Mouse (Mus musculus) T-helper 2 cell (primary cell): ENCODE data around the gene Gstm3.
"Not testable (repeated sequence)": the region's sequence is repeated elsewhere in the genome, so short reads cannot be mapped to it uniquely, and the experiment has no call there.

ENCODE experiments used
- in situ Hi-C: fragments of 300-600 bp; cut with MboI, MseI; formaldehyde crosslinking; loops from one replicate; pipeline ENCODE4 v1.15.1; 2025; ENCODE audit warnings: high pct_unique_total_duplicates

Gstm3 gene

DNA sequence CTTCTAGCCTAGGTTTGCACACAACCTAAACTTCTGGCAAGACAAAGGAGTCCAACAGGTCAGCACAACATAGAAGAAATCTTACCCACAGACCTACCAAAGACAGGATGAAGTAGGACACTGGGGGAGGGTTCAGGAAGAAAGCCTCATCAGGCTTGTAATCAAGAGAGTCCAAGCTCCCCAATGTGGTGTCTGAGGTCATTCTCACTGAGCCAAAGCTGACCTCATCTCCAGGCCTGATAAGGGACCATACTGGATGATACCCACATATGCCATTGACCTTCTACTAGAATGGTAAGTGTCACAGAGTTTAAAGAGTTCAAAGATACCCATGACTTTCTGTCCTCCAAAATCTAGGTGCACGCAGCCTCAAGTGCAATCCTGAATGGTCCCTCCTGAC lies 5.2 kb upstream of the Gstm3 start:
- in situ Hi-C loops, result no loop called here

DNA sequence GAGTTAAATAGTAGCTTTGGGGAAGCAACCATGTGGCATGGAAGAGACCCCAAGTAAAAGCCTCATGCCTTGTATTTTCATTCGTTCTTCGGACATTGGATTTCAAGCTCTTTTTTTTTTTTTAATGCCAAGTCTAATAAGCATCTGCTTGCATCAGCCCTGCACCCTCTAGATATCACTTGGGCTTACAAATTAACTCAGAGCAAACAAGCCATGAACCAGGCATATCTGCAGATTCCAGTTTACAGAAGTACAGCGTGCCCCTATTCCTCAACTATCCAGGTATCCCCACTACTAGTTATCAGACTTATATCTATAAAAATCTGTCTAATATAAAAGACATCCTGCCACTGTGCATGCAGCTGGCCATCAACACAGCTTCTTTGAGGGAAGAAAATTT lies 3.0 kb upstream of the Gstm3 start:
- in situ Hi-C loops, result no loop called here

DNA sequence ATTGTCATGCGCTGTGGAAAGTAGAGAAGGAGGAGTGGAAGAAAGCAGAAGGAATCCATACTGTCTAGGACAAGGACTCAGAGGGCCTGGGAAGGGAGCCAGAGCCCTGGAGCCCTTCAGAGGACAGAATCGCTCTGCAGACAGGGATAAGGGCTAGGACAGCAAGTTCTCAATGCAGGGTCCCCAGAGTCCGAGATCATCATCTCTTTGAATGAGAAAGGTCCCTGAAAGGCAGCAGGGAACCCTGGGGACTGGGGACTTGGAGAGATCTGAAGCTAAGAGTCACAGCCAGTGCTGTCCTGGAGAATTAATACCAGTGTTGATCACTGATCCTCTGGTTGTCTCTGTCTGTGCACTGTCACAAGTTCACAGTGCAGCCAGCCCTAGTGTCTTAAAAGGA lies 2.0 kb upstream of the Gstm3 start:
- in situ Hi-C loops, result not testable (repeated sequence)

DNA sequence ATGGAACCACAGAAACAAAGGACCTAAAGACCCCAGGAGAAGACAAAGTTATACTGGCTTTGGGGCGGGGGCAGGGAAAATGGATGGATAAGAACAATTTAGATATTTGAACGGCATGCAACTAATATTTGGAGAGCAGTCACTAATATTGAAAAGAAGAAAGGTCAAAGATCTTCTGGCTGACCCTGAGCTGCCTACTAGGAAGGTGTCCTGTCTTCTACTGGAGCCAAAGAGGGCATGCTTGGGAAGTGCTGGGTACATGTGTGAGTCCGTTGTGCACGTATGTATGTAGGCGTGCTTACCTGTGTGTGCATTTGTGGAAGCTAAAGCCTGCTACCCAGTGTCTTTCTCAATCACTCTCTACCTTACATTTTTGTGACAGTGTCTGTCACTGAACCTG lies 2.5 kb downstream of the Gstm3 start:
- in situ Hi-C loops, result no loop called here

DNA sequence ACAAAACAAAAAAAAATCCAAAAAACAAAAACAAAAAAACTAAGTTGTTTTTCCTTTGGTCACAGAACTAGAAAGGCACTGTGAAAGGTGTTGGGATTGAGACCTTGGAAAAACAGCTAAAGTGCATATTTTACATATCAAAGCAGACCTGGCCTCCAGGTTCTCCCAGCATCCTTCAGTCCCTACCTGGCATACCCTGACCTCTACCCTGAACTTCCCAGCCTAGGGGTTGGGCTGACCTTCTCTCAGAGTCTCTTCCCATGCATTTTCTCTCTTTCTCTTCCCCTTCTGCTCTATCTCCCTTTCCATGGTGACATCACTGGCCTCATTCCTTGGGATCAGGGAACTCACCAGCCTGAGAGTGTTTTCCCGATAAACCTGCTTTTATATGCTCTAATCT lies 3.5 kb downstream of the Gstm3 start:
- in situ Hi-C loops, result no loop called here

DNA sequence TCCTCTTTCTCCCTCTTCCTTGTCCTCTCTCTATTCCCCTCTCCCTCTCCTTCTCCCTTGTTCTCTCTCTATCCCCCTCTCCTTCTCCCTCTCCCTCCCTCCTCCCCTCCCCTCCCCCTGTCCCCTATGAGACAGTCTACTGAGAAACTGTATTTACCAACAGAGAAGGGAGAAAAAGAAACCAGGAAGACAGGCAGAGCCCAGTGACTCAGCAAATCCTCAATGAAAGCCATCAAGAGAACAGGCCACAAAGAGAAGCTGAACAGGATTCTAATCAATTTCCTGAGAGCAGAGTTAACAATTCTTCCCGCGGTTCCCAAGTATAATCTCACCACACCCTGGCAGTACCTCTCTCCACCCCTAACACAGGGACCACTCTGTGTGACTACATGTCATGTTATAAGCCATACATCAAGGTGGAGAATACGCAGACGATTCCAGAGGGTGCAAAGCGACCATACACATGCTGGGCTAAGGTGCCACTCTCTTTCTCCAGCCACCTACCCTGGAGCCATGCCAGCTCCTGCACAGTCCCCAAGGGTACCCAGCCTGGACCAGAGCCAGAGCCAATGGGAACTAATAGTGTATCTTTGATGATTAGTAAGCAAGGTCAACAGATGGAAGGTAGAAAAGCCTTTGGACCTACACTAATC lies 4.3 kb downstream of the Gstm3 start:
- in situ Hi-C loops, result no loop called here

DNA sequence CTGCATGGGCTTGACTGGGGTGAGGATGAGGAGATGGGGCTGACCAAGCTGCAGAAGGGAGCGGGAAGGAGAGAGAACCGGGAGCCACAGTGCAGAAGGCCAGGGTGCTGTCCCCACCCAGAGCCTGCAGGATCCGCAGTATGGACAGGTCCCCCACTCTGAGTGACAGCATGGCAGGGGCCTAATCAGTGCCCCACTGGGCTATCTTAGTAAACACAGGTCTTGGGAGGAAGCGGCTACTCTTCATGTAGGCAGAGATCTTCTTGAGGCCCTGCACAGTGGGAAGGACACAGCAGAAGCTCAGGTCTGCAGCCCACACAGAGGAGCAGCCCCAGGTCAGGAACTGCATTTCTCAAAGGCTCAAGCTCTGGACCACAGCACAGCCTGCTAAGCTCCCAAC lies 5.1 kb downstream of the Gstm3 start:
- in situ Hi-C loops, result no loop called here

DNA sequence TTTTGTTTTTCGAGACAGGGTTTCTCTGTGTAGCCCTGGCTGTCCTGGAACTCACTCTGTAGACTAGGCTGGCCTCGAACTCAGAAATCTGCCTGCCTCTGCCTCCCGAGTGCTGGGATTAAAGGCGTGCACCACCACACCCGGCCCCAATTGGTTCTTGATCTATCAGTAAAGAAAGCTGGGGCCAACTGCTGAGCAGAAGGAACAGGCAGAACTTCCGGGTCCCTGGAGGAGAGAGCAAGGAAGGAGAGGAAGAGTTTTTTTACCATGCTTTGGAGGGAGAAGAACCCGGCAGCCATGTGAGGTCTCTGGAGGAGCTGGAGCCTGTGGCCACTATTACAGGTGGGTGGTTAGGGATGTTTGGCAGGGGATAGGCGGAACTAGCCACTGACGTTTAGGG lies 13.8 kb downstream of the Gstm3 start:
- in situ Hi-C loops, result not testable (repeated sequence)

DNA sequence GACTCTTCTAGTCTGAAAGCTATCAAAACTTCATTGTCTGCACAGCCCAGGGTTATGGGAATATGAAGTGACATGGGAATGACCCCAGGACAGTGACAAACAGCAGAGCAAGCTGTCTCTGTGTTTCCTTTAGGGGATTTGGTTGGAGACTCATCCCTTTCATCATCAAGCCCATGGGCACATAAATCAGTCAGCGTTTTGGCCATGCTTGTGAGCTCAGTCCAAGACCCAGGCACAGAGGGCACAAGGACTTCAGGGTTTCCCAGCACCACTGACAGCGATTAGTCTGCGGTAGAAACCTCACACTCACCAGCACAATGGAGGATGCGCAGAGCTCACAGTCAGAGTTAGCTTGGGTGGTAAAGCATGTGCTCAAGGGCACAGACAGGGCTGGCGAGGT lies 15.2 kb downstream of the Gstm3 start:
- in situ Hi-C loops, result no loop called here

DNA sequence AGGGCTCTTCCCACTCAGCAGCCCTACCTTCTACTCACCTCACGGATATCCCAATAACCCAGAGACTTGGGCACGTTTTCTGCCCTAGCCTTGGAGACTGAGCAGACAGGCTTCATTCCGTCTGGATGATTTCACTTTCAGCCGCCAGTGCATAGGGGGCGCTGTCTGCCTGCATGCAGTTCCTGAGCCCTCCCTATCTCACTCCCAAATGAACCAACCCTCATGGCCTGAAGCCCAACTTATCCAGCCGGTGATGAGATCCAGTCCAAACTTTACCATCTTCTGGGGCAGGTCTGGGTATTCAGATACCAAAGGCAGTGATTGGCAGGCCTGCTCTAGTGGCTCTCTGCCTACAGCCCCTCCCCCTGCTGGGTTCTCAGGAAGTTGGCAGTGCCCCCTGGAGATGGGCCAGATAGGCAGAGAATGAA lies 15.7 kb downstream of the Gstm3 start:
- in situ Hi-C loops, result no loop called here

DNA sequence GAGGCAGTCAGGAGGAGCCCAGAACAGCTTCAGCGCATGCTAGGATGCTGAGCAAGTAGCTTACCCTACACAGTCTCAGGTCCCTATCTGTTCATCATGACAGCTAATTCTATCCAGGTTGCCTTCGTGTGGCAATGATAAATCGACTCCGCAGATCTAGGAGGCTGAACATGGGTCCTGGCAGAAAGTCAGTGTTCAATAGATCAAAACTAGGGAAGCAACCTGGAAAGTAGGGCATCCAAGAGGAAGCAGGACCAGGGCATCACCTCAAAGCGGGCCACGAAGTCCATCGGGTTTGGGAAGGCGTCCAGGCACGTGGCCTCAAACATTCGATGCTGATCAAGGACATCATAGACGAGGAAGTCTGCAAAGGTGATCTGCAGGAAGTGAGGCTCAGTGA lies 18.6 kb downstream of the Gstm3 start:
- in situ Hi-C loops, result no loop called here

DNA sequence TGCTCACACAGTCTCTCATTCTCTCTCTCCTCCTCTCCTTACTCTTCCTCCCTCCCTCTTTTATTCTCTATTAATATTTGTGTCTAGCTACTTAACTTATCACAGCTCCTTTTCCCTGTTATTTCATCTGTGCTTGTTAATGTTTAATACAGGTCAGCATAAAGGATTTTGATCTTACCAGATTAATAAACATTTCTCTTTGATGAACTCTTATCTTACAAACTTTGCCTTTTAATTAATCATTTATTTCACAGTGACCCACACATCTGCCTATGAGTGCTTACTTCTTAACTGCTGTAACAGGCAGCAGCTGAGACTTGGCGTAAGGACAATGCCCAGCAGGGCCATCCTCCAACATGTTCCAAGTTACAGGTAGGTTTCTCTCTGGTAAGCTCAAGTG lies 19.6 kb downstream of the Gstm3 start:
- in situ Hi-C loops, result not testable (repeated sequence)

DNA sequence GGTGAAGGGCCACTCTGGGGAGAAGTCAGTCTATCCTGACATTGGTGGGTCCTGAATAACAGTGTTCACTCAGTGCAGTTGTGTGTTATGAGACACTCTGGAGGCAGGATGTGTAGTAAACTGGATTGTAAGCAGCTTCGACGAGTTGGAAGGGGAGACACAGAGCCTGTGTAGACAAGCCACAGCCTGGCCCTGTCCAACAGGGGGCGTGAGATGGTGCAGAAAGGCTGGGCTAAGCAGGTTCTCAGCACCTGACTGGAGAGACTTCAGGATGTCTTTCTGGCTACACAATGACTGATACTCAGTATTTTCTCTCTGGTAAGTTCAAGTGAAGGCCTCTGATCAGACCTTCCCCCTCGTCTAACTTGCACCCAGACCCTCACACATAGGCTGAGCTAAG lies 23.4 kb downstream of the Gstm3 start:
- in situ Hi-C loops, result no loop called here

DNA sequence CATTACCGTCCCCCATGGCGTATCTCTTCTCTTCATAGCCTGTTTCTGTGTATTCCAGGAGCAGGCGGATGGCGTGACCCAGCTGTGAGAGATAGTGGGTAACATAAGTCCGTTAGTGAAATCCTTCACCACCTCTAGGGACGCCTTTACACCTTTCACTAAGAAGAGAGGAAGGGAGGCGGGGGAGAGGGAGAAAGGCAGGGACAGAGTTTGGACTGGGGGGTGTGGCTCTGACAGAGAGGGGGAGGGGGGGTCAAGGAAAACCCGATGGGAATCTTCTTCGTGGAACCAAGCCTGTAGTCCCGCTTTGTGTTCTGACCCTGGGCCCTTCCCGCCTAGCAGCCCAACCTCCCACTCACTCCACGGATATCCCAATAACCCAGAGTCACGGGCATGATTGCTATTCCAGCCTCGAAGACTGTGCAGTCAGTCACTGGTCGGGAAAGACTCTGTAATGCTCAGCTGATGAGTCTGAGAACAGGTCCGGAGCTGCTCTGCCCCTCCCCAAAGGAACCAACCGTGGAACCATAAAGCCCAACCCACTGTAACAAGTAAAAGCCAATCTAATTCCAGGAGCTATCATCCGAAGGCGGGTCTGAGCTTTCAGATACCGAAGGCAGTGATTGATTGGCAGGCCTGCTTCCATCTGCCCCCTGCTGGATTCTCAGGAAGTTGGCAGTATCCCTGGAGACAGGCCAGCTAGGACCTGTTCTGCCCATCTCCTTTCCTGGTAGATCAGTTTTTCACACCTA lies 25.7 kb downstream of the Gstm3 start, which contains the start of gene Gstm6:
TSS of gene Gstm6 (minus strand) at position 511 of the 752 bp plus-strand sequence.
- in situ Hi-C loops, result no loop called here

DNA sequence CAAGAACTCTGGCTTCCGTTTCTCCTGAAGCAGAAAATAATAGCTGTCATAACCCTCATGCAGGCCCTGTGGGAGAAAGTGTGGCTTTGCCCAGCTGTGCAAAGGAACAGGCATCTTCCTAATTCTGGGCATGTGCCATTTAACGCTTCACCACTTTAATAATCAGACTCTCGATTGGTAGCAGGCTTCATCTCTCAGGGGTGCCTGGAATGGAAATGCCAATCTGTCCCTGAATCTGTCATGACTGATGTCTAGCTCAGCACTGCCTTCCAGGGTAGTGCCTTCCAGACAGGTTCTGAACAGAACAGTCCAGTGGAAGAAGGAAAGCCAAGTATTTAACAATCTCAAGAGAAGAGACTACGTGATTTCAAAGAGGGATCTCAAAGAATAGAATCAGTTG lies 27.8 kb downstream of the Gstm3 start:
- in situ Hi-C loops, result no loop called here

DNA sequence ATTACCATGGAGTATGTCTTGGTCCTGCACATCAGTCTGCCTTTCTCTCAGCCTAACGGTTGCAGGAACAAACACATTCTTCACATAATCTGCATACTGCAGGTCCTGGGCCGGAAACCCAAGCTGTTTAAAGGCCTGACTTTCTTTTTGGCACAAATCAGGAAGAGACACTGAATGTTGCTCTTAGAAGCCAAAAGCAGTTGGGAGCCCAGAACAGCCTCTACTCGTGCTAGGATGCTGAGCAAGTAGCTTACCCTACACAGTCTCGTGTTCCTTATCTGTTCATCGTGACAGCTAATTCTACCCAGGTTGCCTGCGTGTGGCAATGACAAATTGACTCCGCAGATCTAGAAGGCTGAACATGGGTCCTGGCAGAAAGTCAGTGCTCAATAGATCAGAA lies 28.6 kb downstream of the Gstm3 start:
- in situ Hi-C loops, result no loop called here

DNA sequence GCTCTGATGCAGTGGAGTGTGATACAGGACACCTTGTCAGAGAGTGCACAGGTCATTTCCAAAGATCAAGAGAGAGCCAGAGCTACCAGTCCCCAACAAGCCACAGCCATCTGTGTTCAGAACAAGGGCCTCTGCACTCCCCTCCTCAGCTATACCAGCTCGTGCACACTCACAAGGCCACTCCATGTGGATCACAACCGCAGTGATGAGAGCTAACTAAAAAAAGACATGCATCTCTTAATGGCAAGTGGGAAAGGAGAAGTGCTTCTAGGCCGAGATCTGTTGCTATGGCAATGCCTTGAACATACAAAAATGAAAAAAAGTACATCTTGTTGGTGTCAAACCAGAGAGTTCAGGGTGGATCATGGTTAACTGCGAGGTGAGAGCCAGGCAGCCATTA lies 29.3 kb downstream of the Gstm3 start:
- in situ Hi-C loops, result no loop called here

DNA sequence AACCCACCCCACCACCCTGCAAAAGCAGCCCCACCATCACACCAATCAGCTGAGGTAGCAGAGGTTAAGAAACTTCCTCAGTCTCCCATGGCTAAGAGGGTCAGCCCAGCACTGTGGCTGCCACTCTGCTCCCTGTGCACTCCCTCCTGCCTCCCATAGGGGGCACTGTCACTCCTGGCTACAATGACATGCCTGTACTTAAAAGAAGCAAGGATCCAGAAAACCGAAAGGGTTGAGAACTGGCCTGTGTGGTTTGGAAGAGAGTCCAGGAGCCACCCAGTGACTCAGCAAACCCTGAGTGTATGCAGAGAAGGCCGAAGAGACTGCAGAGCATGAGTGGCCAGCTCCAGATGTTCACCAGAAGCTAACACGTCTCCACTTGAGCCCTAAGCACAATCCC lies 29.7 kb downstream of the Gstm3 start:
- in situ Hi-C loops, result no loop called here

DNA sequence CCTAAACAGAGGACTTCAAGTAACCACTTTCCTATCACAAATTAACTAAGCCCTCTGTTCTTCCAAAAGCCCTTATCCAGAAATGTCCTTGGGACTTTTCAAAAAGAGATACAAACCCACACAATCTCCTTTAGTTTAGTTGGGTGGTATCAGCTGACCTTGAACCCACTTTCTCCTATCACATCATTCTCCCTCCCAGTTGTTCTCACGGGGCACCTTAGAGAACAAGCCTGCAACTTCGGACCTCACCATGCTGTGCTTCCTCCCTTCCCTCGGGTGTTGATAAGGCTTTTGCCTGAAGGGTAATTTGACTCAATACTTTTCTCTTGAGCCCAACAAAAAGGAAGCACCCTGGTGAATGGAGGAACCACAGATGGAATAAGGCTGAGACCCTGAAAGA lies 33.2 kb downstream of the Gstm3 start:
- in situ Hi-C loops, result no loop called here

DNA sequence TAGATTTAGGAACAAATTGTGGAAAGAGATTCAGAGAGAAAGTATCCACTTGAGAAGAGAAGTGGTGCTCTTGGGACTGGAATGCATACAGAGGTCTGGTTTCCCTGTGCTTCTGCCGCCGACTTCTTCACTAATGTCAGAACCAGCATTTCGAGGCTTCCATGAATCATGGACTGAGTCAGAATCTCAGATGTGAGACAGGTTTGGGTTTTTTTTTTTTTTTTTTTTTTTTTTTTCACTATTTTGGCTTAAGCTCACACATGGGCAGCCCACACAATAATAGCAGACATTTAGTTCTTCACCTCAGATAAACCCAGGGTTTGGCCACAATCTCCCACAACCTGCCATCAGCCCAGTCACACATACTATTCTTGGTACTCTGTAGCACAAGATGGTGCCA lies 33.8 kb downstream of the Gstm3 start:
- in situ Hi-C loops, result no loop called here

DNA sequence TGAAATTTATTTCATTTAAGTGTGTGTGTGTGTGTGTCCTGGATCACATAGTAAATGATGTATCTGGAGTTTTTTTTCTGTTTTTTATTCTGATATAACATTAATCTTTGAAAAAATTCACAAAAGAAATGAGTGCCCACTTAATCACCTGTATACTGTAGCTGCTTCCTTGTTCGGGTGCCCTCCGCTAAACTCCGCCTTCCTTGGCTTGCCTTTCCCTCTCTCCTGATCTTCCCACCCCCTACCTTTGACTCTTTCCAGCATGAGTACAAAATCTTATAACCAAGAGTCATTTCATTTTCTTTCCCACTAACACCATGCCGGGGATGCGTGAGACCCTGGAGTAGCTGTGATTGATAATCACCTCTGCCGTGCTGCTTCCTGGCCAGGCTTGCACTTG lies 37.0 kb downstream of the Gstm3 start:
- in situ Hi-C loops, result loop anchor here (5.0 kb wide), 1 partner anchor 220 kb away; the partner anchor contains the start of gene Gpr61

DNA sequence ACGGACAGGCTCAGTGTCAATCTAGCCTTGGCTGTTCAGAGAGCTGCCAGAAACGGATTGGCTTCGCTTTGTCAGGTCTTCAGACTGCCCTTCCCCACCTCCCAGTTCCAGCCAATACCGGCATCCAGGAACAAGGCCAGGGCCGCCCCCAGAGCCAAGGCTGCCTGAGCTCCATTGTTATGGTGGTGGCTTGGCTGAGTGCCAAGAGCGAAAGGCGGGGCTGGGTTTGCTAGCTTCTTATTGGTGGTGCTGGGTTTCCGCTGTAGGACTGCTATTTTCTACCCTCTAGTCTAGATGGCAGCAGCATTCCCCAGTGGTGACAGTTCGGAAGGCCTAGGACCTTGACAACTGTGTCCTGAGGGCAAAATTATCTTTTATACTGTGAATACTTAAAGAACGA lies 37.4 kb downstream of the Gstm3 start, which contains the start of gene Gstm7:
TSS of gene Gstm7 (minus strand) at position 148 of the 400 bp plus-strand sequence.
- in situ Hi-C loops, result loop anchor here (5.0 kb wide), 1 partner anchor 221 kb away; the partner anchor contains the start of gene Gpr61

DNA sequence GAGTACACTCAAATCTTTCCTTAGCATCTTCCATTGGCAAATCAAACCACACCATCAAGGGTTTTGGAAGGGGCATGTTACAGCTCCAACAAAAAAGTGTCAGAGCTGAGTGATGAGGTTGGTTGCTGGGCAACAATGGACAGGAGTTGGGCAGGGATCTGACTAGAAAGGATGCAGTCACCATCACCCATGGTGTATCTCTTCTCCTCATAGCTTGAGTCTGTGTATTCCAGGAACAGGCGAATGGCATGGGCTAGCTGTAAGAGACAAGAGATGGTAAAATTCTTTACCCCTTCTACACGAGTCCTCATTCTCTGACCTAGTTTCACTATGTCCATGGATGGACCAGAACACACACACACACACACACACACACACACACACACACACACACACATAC lies 37.9 kb downstream of the Gstm3 start:
- in situ Hi-C loops, result loop anchor here (5.0 kb wide), 1 partner anchor 221 kb away; the partner anchor contains the start of gene Gpr61
